Mouse (Mus musculus) heart, embryonic 14.5 days (tissue): ENCODE measurements around the gene Pmvk. TPM values are rescaled to one million over a fixed set of nuclear protein-coding genes. Genes with fewer than 3 reads are reported as not detected.

Source experiments
- ATAC-seq: fragments of 200-750 bp; cut with Nextera tagmentation; 2 replicates; pipeline ENCODE4 v1.8.0; 2017; ENCODE audit warnings: low read depth, moderate TSS enrichment; ENCODE audit not compliant: insufficient number of reproducible peaks, insufficient read depth, low FRiP score
- H3K27ac ChIP-seq, 2 experiments: fragments of 200-500 bp in 1 of 2; fragments of 300-500 bp in 1 of 2; sonication (generic) in 1 of 2; replicated peaks in 1 of 2; 2 replicates each; pipeline ENCODE4 v1.5.1; 2012 to 2014; ENCODE audit warnings: low read depth in 2 of 2, low read length in 2 of 2, control low read depth in 1 of 2, mild to moderate bottlenecking in 1 of 2, mixed read lengths in 1 of 2; ENCODE audit not compliant: control insufficient read depth in 1 of 2, insufficient read depth in 1 of 2
- H3K27me3 ChIP-seq: fragments of 300-500 bp; sonication (generic); 2 replicates; pipeline ENCODE4 v1.6.1; 2014; ENCODE audit warnings: mild to moderate bottlenecking, low read length, control low read depth; ENCODE audit not compliant: control insufficient read depth, insufficient read depth
- H3K36me3 ChIP-seq: fragments of 300-500 bp; sonication (generic); 2 replicates; pipeline ENCODE4 v1.6.1; 2014; ENCODE audit warnings: mild to moderate bottlenecking, control low read depth, low read length, mixed read lengths; ENCODE audit not compliant: control insufficient read depth, insufficient read depth
- H3K4me1 ChIP-seq, 2 experiments: fragments of 200-500 bp in 1 of 2; fragments of 300-500 bp in 1 of 2; sonication (generic) in 1 of 2; 2 replicates each; pipeline ENCODE4 v1.6.1; 2012 to 2014; ENCODE audit warnings: low read length in 2 of 2, control low read depth in 1 of 2, mixed read lengths in 1 of 2; ENCODE audit not compliant: control insufficient read depth in 2 of 2, insufficient read depth in 2 of 2
- H3K4me2 ChIP-seq: fragments of 300-500 bp; sonication (generic); 2 replicates; pipeline ENCODE4 v1.6.1; 2014; ENCODE audit warnings: mild to moderate bottlenecking, low read length
- H3K4me3 ChIP-seq, 2 experiments: fragments of 200-500 bp in 1 of 2; fragments of 300-500 bp in 1 of 2; sonication (generic) in 1 of 2; 2 replicates each; pipeline ENCODE4 v1.5.1; 2012 to 2014; ENCODE audit warnings: low read length in 2 of 2, mild to moderate bottlenecking in 2 of 2, control low read depth in 1 of 2, low read depth in 1 of 2, moderate library complexity in 1 of 2; ENCODE audit not compliant: control insufficient read depth in 1 of 2, insufficient read depth in 1 of 2
- H3K9ac ChIP-seq: fragments of 300-500 bp; sonication (generic); 2 replicates; pipeline ENCODE4 v1.6.1; 2014; ENCODE audit warnings: mild to moderate bottlenecking, low read length
- H3K9me3 ChIP-seq: fragments of 300-500 bp; sonication (generic); 2 replicates; pipeline ENCODE4 v1.6.1; 2016; ENCODE audit warnings: low read length, control low read depth; ENCODE audit not compliant: control insufficient read depth
- WGBS: fragments of 180-500 bp; shearing (Covaris S2); extraction: QIAGEN DNeasy Blood & Tissue Kit; methylation state at CpG from one replicate; pipeline ENCODE4 v1.1.7; 2014; 5-methylcytosine and 5-hydroxymethylcytosine counted together
- polyA plus RNA-seq: library from polyadenylated mRNA; unstranded; fragments of >200 nt; fragmentation: Nextera tagmentation; extraction: Ambion mirVana; gene quantifications from 2 replicates; pipeline ENCODE4 v1.2.1, GENCODE M21; 2014

Gene Pmvk
- polyA plus RNA-seq, 1 experiment from 2014 or later = 56.8 TPM

DNA sequence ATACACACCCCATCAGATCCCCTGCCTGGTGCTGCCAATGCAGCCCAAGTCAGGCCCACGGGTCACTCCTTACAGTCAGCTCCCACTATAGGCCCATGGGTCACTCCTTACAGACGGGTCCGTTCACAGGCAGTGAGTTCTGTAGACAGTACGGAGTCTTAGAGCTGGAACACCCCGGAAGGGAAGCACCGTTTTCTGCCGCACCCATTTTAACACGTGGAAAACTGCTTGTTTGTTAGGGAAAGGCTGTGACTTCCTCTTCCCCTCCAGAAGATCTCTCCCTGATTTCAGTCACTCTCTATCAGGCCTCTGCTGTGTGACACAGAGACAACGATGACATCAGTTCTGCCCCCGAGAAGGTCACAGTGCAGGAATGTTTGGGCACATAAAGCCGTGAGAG, 61.1 kb downstream of the Pmvk start:
- no peak overlapping the region for H3K4me2 ChIP-seq
- H3K27ac ChIP-seq = no peak overlapping the region
- H3K9ac ChIP-seq = no peak overlapping the region
- peaks cover 20% of the 10 kb centered on the region for H3K27me3 ChIP-seq
- WGBS = 52% methylated on average over 11 of the region's 11 CpGs
- H3K9me3 ChIP-seq = peaks cover 7% of the 10 kb centered on the region
- peaks cover 6 to 9% of the 10 kb centered on the region in 2 experiments for H3K4me1 ChIP-seq
- no peak for ATAC-seq
- H3K4me3 ChIP-seq = no peak overlapping the region
- no peaks in the 10 kb centered on the region for H3K36me3 ChIP-seq

DNA sequence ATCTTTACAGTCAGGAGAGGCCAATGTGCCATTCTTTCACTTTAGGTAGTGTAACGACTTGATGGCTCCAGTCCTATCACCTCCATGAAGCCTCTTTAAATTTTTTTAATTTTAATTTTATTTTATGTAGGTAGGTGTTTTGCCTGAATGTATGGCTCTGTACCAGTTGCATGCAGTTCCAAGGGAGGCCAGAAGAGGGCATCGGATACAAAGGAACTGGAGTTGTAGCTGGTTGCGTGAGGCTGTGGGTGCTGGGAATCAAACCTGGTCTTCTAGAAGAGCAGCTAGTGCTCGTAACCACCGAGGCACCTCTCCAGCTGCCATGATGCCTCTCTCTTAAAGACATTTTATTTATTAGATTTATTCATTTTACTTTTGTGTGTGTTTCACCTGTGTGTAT, 62.0 kb downstream of the Pmvk start:
- WGBS = 90% methylated on average over 5 of the region's 5 CpGs
- H3K9ac ChIP-seq = no peak overlapping the region
- H3K9me3 ChIP-seq = peaks cover 7% of the 10 kb centered on the region

More for the DNA sequence above, 62.0 kb downstream of the Pmvk start:
- H3K27me3 ChIP-seq = peaks cover 18% of the 10 kb centered on the region
- no peak overlapping the region for H3K27ac ChIP-seq
- H3K4me1 ChIP-seq = peaks cover 13 to 18% of the 10 kb centered on the region in 2 experiments
- no peak for ATAC-seq
- H3K36me3 ChIP-seq = no peaks in the 10 kb centered on the region
- H3K4me3 ChIP-seq = no peak overlapping the region
- H3K4me2 ChIP-seq = no peak overlapping the region

Other genes starting within 250 kb of the Pmvk start
- gene Thbs3, start 239.4 kb upstream of the Pmvk start, polyA plus RNA-seq = 12.9 and 14.5 TPM in 2 replicates
- 93.6 and 102 TPM in 2 replicates for gene Mtx1, start 227.5 kb upstream of the Pmvk start, polyA plus RNA-seq
- gene Muc1, start 225.5 kb upstream of the Pmvk start, polyA plus RNA-seq = 0.16 TPM in 1 of 2 replicates, not detected in the other
- 216 and 239 TPM in 2 replicates for gene Krtcap2, start 208.6 kb upstream of the Pmvk start, polyA plus RNA-seq
- 0.85 and 0.95 TPM in 2 replicates for gene Trim46, start 208.2 kb upstream of the Pmvk start, polyA plus RNA-seq
- gene Dpm3, start 195.2 kb upstream of the Pmvk start, polyA plus RNA-seq = 92.9 and 97.9 TPM in 2 replicates
- 48.2 and 48.9 TPM in 2 replicates for gene Slc50a1, start 184.0 kb upstream of the Pmvk start, polyA plus RNA-seq
- 38.4 and 39.7 TPM in 2 replicates for gene Efna1, start 173.4 kb upstream of the Pmvk start, polyA plus RNA-seq
- 0.78 and 1.1 TPM in 2 replicates for gene Efna3, start 131.6 kb upstream of the Pmvk start, polyA plus RNA-seq
- gene Efna4, start 116.5 kb upstream of the Pmvk start, polyA plus RNA-seq = 6.0 and 6.7 TPM in 2 replicates
- gene Adam15, start 104.5 kb upstream of the Pmvk start, polyA plus RNA-seq = 31.0 and 38.6 TPM in 2 replicates
- gene Dcst2, start 92.6 kb upstream of the Pmvk start, polyA plus RNA-seq = not detected in 2 replicates
- gene Dcst1, start 89.3 kb upstream of the Pmvk start, polyA plus RNA-seq = 0.16 and 0.18 TPM in 2 replicates
- 1.3 and 1.8 TPM in 2 replicates for gene Zbtb7b, start 59.8 kb upstream of the Pmvk start, polyA plus RNA-seq
- gene Lenep, start 51.7 kb upstream of the Pmvk start, polyA plus RNA-seq = not detected in 2 replicates
- gene Flad1, start 42.7 kb upstream of the Pmvk start, polyA plus RNA-seq = 33.5 and 35.2 TPM in 2 replicates
- 354 and 368 TPM in 2 replicates for gene Cks1b, start 36.2 kb upstream of the Pmvk start, polyA plus RNA-seq
- gene Shc1, start 36.1 kb upstream of the Pmvk start, polyA plus RNA-seq = 48.0 and 50.5 TPM in 2 replicates
- 24.3 and 27.8 TPM in 2 replicates for gene Pygo2, start 24.3 kb upstream of the Pmvk start, polyA plus RNA-seq
- gene Pbxip1, start 17.8 kb upstream of the Pmvk start, polyA plus RNA-seq = 36.9 and 37.3 TPM in 2 replicates
- 2.4 and 3.1 TPM in 2 replicates for gene Kcnn3, start 65.6 kb downstream of the Pmvk start, polyA plus RNA-seq